Mouse (Mus musculus): ENCODE results near the gene Casp2. TPM values are rescaled to one million over a fixed set of nuclear protein-coding genes. Genes with fewer than 3 reads are reported as not detected.

The Casp2 gene
- polyA plus RNA-seq, 1 experiment from 2014 or later: 78.3 TPM

DNA sequence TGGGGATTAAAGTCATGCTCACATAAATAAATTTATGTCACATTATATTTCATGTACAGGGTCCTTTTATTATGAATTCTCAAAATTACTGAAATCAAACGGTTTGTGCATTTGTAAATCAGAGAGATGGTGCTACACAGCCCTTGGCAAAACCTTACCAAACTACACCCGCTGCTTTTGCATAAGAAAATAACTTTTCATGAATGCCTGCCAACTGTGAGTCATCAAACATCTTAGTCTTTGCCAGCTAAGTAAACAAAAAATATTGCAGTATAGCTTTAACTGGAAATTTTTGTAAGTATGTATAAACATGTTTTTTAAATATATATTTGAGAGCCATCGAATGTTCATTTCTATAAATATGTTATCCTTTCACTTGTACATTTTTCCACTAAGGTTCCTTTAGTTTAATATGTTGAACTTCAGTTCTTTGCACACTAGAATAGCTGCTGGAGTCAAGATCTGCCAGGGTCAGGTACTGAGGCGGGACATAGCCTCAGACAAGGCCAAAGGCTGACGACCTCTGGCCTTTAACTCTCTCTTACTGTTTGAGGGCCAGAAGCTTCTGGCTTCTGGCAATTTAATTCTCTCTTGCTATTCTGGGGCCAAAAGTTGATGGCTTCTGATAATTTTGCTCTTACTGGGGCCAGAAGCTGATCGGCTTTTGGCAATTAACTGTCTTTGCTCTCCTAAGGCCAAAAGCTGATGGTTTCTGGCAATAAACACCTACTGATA, 23.3 kb upstream of the Casp2 start:
- ATAC-seq (ENCODE audit: insufficient number of reproducible peaks, low FRiP score, low TSS enrichment, low read depth) (no peak), DNase-seq (ENCODE audit: low spot score) (no peak)
- Histone ChIP-seq H3K27me3 (ENCODE audit: control insufficient read depth, insufficient read depth, low read length) (0 out of 2 replicates have a peak, but pooled peaks cover under 1% of the 10 kb centered on the region), H3K9me3 (ENCODE audit: control insufficient read depth, low read length) (no peaks in the 10 kb centered on the region), H3K4me1 (ENCODE audit: control insufficient read depth, insufficient read depth, low read length) (no peaks in the 10 kb centered on the region), H3K4me3 (ENCODE audit: low read depth, low read length) (no peak overlapping the region), H3K27ac (replicated peaks; ENCODE audit: low read depth, low read length) (no peak overlapping the region), H3K36me3 (ENCODE audit: control insufficient read depth, insufficient read depth, low read length) (no peaks in the 10 kb centered on the region), H3K9ac (ENCODE audit: low read length) (no peak overlapping the region), H3K4me2 (ENCODE audit: low read depth, severe bottlenecking) (no peak overlapping the region)
- WGBS: 71% methylated on average over 6 of the region's 6 CpGs

- Histone ChIP-seq H3K9me3 (ENCODE audit: control insufficient read depth, low read length) (no peaks in the 10 kb centered on the region), H3K4me3 (ENCODE audit: low read depth, low read length) (peak within 1 kb of the TSS; percentile 38), H3K9ac (ENCODE audit: low read length) (peak within 1 kb of the TSS; percentile 43; the same call in 1 of the 2 replicates), H3K27ac (replicated peaks; ENCODE audit: low read depth, low read length) (no peak within 1 kb of the TSS), H3K4me2 (ENCODE audit: low read depth, severe bottlenecking) (peak within 1 kb of the TSS; percentile 78), H3K36me3 (ENCODE audit: control insufficient read depth, insufficient read depth, low read length) (no peaks in the 10 kb centered on the region), H3K4me1 (ENCODE audit: control insufficient read depth, insufficient read depth, low read length) (no peaks in the 10 kb centered on the region), H3K27me3 (ENCODE audit: control insufficient read depth, insufficient read depth, low read length) (0 out of 2 replicates have a peak, but pooled peaks cover 2% of the 10 kb centered on the region)
- peak; percentile 98 for ATAC-seq (ENCODE audit: insufficient number of reproducible peaks, low FRiP score, low TSS enrichment, low read depth)
- 3% methylated on average over 28 of the region's 28 CpGs for WGBS
- peak; percentile 84 for DNase-seq (ENCODE audit: low spot score)
Measured at GRCm38 (mm10) chr6:42245711-42246353, 19.0 kb upstream of the Casp2 start, which contains the start of gene Gstk1. Gstk1 (plus strand) TSS chr6:42245935.

GRCm38 (mm10) chr6:42247173-42247572, 17.6 kb upstream of the Casp2 start:
- H3K36me3 ChIP-seq (ENCODE audit: control insufficient read depth, insufficient read depth, low read length): no peaks in the 10 kb centered on the region
- H3K4me2 ChIP-seq (ENCODE audit: low read depth, severe bottlenecking): no peak overlapping the region
- no peak overlapping the region for H3K4me3 ChIP-seq (ENCODE audit: low read depth, low read length)
- ATAC-seq (ENCODE audit: insufficient number of reproducible peaks, low FRiP score, low TSS enrichment, low read depth) (no peak), DNase-seq (ENCODE audit: low spot score) (no peak)
- no peaks in the 10 kb centered on the region for H3K9me3 ChIP-seq (ENCODE audit: control insufficient read depth, low read length)
- H3K4me1 ChIP-seq (ENCODE audit: control insufficient read depth, insufficient read depth, low read length): no peaks in the 10 kb centered on the region
- H3K27ac ChIP-seq (replicated peaks; ENCODE audit: low read depth, low read length): no peak overlapping the region
- H3K9ac ChIP-seq (ENCODE audit: low read length): no peak overlapping the region
- 0 out of 2 replicates have a peak, but pooled peaks cover 2% of the 10 kb centered on the region for H3K27me3 ChIP-seq (ENCODE audit: control insufficient read depth, insufficient read depth, low read length)
- WGBS: 5% methylated on average over 8 of the region's 8 CpGs

DNA sequence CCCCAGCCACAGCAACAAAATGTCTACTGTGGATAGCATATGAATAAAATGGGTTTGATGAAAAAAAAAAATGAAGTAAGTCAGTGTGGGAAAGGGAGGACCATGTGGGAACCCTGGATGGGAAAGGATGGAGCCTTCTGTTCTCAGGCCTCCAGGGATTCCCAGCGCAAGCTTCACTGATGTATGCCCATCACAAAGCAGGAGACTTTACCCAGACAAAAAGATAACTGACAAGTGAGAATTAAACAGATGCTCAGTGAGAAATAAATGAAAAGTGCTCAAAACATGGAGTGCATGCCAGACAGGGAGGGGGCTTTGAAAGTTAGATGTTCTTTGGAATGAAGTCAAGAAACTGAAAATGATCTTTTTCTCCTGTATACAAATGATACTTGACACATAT, 16.8 kb upstream of the Casp2 start:
- no peak for ATAC-seq (ENCODE audit: insufficient number of reproducible peaks, low FRiP score, low TSS enrichment, low read depth)

GRCm38 (mm10) chr6:42251791-42252190, 13.0 kb upstream of the Casp2 start:
- 92% methylated on average over 4 of the region's 4 CpGs for WGBS
- no peaks in the 10 kb centered on the region for H3K9me3 ChIP-seq (ENCODE audit: control insufficient read depth, low read length)
- H3K4me3 ChIP-seq (ENCODE audit: low read depth, low read length): no peak overlapping the region
- no peak for ATAC-seq (ENCODE audit: insufficient number of reproducible peaks, low FRiP score, low TSS enrichment, low read depth)
- H3K9ac ChIP-seq (ENCODE audit: low read length): no peak overlapping the region
- no peaks in the 10 kb centered on the region for H3K4me1 ChIP-seq (ENCODE audit: control insufficient read depth, insufficient read depth, low read length)
- no peaks in the 10 kb centered on the region for H3K27me3 ChIP-seq (ENCODE audit: control insufficient read depth, insufficient read depth, low read length)
- no peaks in the 10 kb centered on the region for H3K36me3 ChIP-seq (ENCODE audit: control insufficient read depth, insufficient read depth, low read length)
- no peak for DNase-seq (ENCODE audit: low spot score)
- no peak overlapping the region for H3K4me2 ChIP-seq (ENCODE audit: low read depth, severe bottlenecking)
- no peak overlapping the region for H3K27ac ChIP-seq (replicated peaks; ENCODE audit: low read depth, low read length)

More for the DNA sequence above, 16.8 kb upstream of the Casp2 start:
- Histone ChIP-seq H3K36me3 (ENCODE audit: control insufficient read depth, insufficient read depth, low read length) (no peaks in the 10 kb centered on the region), H3K9ac (ENCODE audit: low read length) (no peak overlapping the region), H3K4me2 (ENCODE audit: low read depth, severe bottlenecking) (no peak overlapping the region), H3K4me3 (ENCODE audit: low read depth, low read length) (no peak overlapping the region), H3K9me3 (ENCODE audit: control insufficient read depth, low read length) (no peaks in the 10 kb centered on the region), H3K27me3 (ENCODE audit: control insufficient read depth, insufficient read depth, low read length) (0 out of 2 replicates have a peak, but pooled peaks cover 2% of the 10 kb centered on the region), H3K4me1 (ENCODE audit: control insufficient read depth, insufficient read depth, low read length) (no peaks in the 10 kb centered on the region), H3K27ac (replicated peaks; ENCODE audit: low read depth, low read length) (no peak overlapping the region)
- DNase-seq (ENCODE audit: low spot score): no peak
- 96% methylated on average over 1 of the region's 1 CpGs for WGBS

- ATAC-seq (ENCODE audit: insufficient number of reproducible peaks, low FRiP score, low TSS enrichment, low read depth) (no peak), DNase-seq (ENCODE audit: low spot score) (no peak)
- no peak overlapping the region for H3K4me3 ChIP-seq (ENCODE audit: low read depth, low read length)
- H3K4me1 ChIP-seq (ENCODE audit: control insufficient read depth, insufficient read depth, low read length): no peaks in the 10 kb centered on the region
- H3K27ac ChIP-seq (replicated peaks; ENCODE audit: low read depth, low read length): no peak overlapping the region
- H3K9ac ChIP-seq (ENCODE audit: low read length): no peak overlapping the region
- H3K27me3 ChIP-seq (ENCODE audit: control insufficient read depth, insufficient read depth, low read length): no peaks in the 10 kb centered on the region
- no peaks in the 10 kb centered on the region for H3K36me3 ChIP-seq (ENCODE audit: control insufficient read depth, insufficient read depth, low read length)
- 77% methylated on average over 2 of the region's 2 CpGs for WGBS
- no peaks in the 10 kb centered on the region for H3K9me3 ChIP-seq (ENCODE audit: control insufficient read depth, low read length)
- no peak overlapping the region for H3K4me2 ChIP-seq (ENCODE audit: low read depth, severe bottlenecking)
Measured at GRCm38 (mm10) chr6:42253103-42253502, 11.7 kb upstream of the Casp2 start.

GRCm38 (mm10) chr6:42257303-42257863, 7.4 kb upstream of the Casp2 start:
- peak; percentile 61 for DNase-seq (ENCODE audit: low spot score)
- no peak overlapping the region for H3K4me3 ChIP-seq (ENCODE audit: low read depth, low read length)
- no peak overlapping the region for H3K27ac ChIP-seq (replicated peaks; ENCODE audit: low read depth, low read length)
- 18% methylated on average over 11 of the region's 11 CpGs for WGBS
- H3K27me3 ChIP-seq (ENCODE audit: control insufficient read depth, insufficient read depth, low read length): no peaks in the 10 kb centered on the region
- no peaks in the 10 kb centered on the region for H3K36me3 ChIP-seq (ENCODE audit: control insufficient read depth, insufficient read depth, low read length)
- no peak; the same call in 1 of the 2 replicates for ATAC-seq (ENCODE audit: insufficient number of reproducible peaks, low FRiP score, low TSS enrichment, low read depth)
- H3K4me1 ChIP-seq (ENCODE audit: control insufficient read depth, insufficient read depth, low read length): no peaks in the 10 kb centered on the region
- no peaks in the 10 kb centered on the region for H3K9me3 ChIP-seq (ENCODE audit: control insufficient read depth, low read length)
- H3K9ac ChIP-seq (ENCODE audit: low read length): no peak overlapping the region
- H3K4me2 ChIP-seq (ENCODE audit: low read depth, severe bottlenecking): no peak overlapping the region

DNA sequence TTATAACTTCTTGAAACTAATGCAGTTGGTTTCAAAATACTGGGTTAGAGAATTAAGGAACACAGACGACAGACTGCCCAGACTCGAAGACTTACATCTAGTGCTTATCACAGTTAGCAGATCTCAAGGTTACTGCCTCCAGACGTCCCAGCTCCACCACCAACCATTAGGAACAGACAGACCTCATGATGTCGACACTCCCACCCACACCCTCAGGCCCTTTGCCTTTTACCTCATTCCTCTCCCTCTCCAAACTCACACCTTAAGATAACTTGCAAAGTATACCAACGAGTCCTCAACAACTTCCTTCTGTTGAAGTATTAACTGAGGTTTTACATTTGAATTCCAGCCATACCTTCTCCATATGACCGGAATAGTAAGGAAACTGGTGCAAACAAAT, 4.4 kb upstream of the Casp2 start:
- H3K9me3 ChIP-seq (ENCODE audit: control insufficient read depth, low read length): no peaks in the 10 kb centered on the region
- DNase-seq (ENCODE audit: low spot score) (no peak), ATAC-seq (ENCODE audit: insufficient number of reproducible peaks, low FRiP score, low TSS enrichment, low read depth) (no peak)
- H3K27ac ChIP-seq (replicated peaks; ENCODE audit: low read depth, low read length): no peak overlapping the region
- WGBS: 64% methylated on average over 6 of the region's 6 CpGs
- no peak overlapping the region for H3K9ac ChIP-seq (ENCODE audit: low read length)
- H3K4me1 ChIP-seq (ENCODE audit: control insufficient read depth, insufficient read depth, low read length): no peaks in the 10 kb centered on the region
- no peak overlapping the region for H3K4me3 ChIP-seq (ENCODE audit: low read depth, low read length)
- no peaks in the 10 kb centered on the region for H3K27me3 ChIP-seq (ENCODE audit: control insufficient read depth, insufficient read depth, low read length)
- no peaks in the 10 kb centered on the region for H3K36me3 ChIP-seq (ENCODE audit: control insufficient read depth, insufficient read depth, low read length)
- H3K4me2 ChIP-seq (ENCODE audit: low read depth, severe bottlenecking): no peak overlapping the region

All from limb, embryonic 11.5 days (tissue).